Mouse (Mus musculus) MEL (cell line): ENCODE results near the gene Slc25a11. TPM values are rescaled to one million over a fixed set of nuclear protein-coding genes. Genes with fewer than 3 reads are reported as not detected.
A peak's percentile ranks its signal among the peaks of the same experiment; 100 is the strongest.

ENCODE experiments used
- DNase-seq: peaks from one replicate; pipeline ENCODE4 v3.0.0; 2011; ENCODE audit warnings: low read depth, low spot score
- H3K27ac ChIP-seq: 2 replicates; pipeline ENCODE4 v1.5.1; 2012; ENCODE audit warnings: low read depth, mild to moderate bottlenecking, control low read depth, low read length, moderate library complexity; ENCODE audit not compliant: control insufficient read depth
- H3K27me3 ChIP-seq, 2 experiments: fragments of 150-350 bp in 1 of 2; sonication (generic) in 1 of 2; 2 replicates each; pipeline ENCODE4 v1.6.1; 2012; ENCODE audit warnings: low read length in 2 of 2, mild to moderate bottlenecking in 2 of 2, improper control_type of control experiment in 1 of 2, moderate library complexity in 1 of 2; ENCODE audit not compliant: insufficient read depth in 2 of 2, control insufficient read depth in 1 of 2
- H3K36me3 ChIP-seq, 2 experiments: 2 replicates each; pipeline ENCODE4 v1.6.1; 2012 to 2014; ENCODE audit warnings: low read length in 2 of 2, improper control_type of control experiment in 1 of 2, inconsistent platforms in 1 of 2, mild to moderate bottlenecking in 1 of 2; ENCODE audit not compliant: insufficient read depth in 2 of 2, control insufficient read depth in 1 of 2
- H3K4me1 ChIP-seq, 2 experiments: fragments of 150-350 bp in 1 of 2; sonication (generic) in 1 of 2; 2 replicates each; pipeline ENCODE4 v1.6.1; 2012; ENCODE audit warnings: low read length in 2 of 2, improper control_type of control experiment in 1 of 2, mild to moderate bottlenecking in 1 of 2; ENCODE audit not compliant: insufficient read depth in 2 of 2, control insufficient read depth in 1 of 2
- H3K4me3 ChIP-seq, 2 experiments: fragments of 150-350 bp in 1 of 2; sonication (generic) in 1 of 2; 2 replicates each; pipeline ENCODE4 v1.5.1; 2012; ENCODE audit warnings: low read depth in 2 of 2, low read length in 2 of 2, mild to moderate bottlenecking in 2 of 2, moderate library complexity in 2 of 2, control low read depth in 1 of 2, improper control_type of control experiment in 1 of 2; ENCODE audit not compliant: control insufficient read depth in 1 of 2, insufficient read depth in 1 of 2
- H3K79me2 ChIP-seq: 2 replicates; pipeline ENCODE4 v1.6.1; 2012; ENCODE audit warnings: mild to moderate bottlenecking, low read length, moderate library complexity; ENCODE audit not compliant: control insufficient read depth, poor library complexity, insufficient read depth
- H3K9ac ChIP-seq: 2 replicates; pipeline ENCODE4 v1.6.1; 2012; ENCODE audit warnings: low read depth, mild to moderate bottlenecking, control low read depth, low read length, moderate library complexity; ENCODE audit not compliant: control insufficient read depth, poor library complexity, severe bottlenecking
- H3K9me3 ChIP-seq: fragments of 150-350 bp; sonication (generic); replicated peaks from 2 replicates; pipeline ENCODE4 v1.6.1; 2012; ENCODE audit warnings: mild to moderate bottlenecking, low read length, improper control_type of control experiment, moderate library complexity; ENCODE audit not compliant: insufficient read depth
- BHLHE40 ChIP-seq: IDR thresholded peaks from 2 replicates; pipeline ENCODE4 v1.6.1; 2012; ENCODE audit warnings: low read depth, mild to moderate bottlenecking, inconsistent platforms, low read length, improper control_type of control experiment, borderline replicate concordance
- CHD1 ChIP-seq: IDR thresholded peaks from 2 replicates; pipeline ENCODE4 v1.6.1; 2012; ENCODE audit warnings: low read depth, mild to moderate bottlenecking, inconsistent platforms, low read length, improper control_type of control experiment
- CTCF ChIP-seq, 3 experiments: IDR thresholded peaks in 2 of 3; conservative IDR thresholded peaks in 1 of 3; 2 replicates each; pipeline ENCODE4 v1.5.1; 2011 to 2012; ENCODE audit warnings: low read length in 3 of 3, low read depth in 2 of 3, mild to moderate bottlenecking in 2 of 3, improper control_type of control experiment in 1 of 3, inconsistent platforms in 1 of 3, mixed read lengths in 1 of 3, moderate library complexity in 1 of 3; ENCODE audit not compliant: control insufficient read depth in 1 of 3, insufficient read depth in 1 of 3, poor library complexity in 1 of 3, severe bottlenecking in 1 of 3
- E2F4 ChIP-seq: IDR thresholded peaks from 2 replicates; pipeline ENCODE4 v1.6.1; 2011; ENCODE audit warnings: low read depth, low read length, improper control_type of control experiment, borderline replicate concordance
- ELF1 ChIP-seq: IDR thresholded peaks from 2 replicates; pipeline ENCODE4 v1.6.1; 2014; ENCODE audit warnings: low read depth, mild to moderate bottlenecking, inconsistent platforms, low read length, improper control_type of control experiment, moderate library complexity
- EP300 ChIP-seq, 2 experiments: IDR thresholded peaks; 2 replicates each; pipeline ENCODE4 v1.6.1; 2011; ENCODE audit warnings: improper control_type of control experiment in 2 of 2, low read length in 2 of 2, low read depth in 1 of 2, mild to moderate bottlenecking in 1 of 2
- ETS1 ChIP-seq: IDR thresholded peaks from 2 replicates; pipeline ENCODE4 v1.6.1; 2012; ENCODE audit warnings: low read depth, mild to moderate bottlenecking, inconsistent platforms, low read length, improper control_type of control experiment, moderate library complexity
- HCFC1 ChIP-seq: IDR thresholded peaks from 2 replicates; pipeline ENCODE4 v1.6.1; 2012; ENCODE audit warnings: low read depth, mild to moderate bottlenecking, inconsistent platforms, low read length, improper control_type of control experiment, moderate library complexity
- JUND ChIP-seq: IDR thresholded peaks from 2 replicates; pipeline ENCODE4 v1.6.1; 2011; ENCODE audit warnings: low read depth, mild to moderate bottlenecking, improper control_type of control experiment, low read length
- KAT2A ChIP-seq: conservative IDR thresholded peaks from 2 replicates; pipeline ENCODE4 v1.6.1; 2012; ENCODE audit warnings: low read depth, low read length, improper control_type of control experiment, inconsistent platforms
- MXI1 ChIP-seq: IDR thresholded peaks from 2 replicates; pipeline ENCODE4 v1.6.1; 2011; ENCODE audit warnings: mild to moderate bottlenecking, low read depth, low read length, improper control_type of control experiment
- MYB ChIP-seq: IDR thresholded peaks from 2 replicates; pipeline ENCODE4 v1.6.1; 2011; ENCODE audit warnings: mild to moderate bottlenecking, low read depth, low read length, improper control_type of control experiment
- POLR2A ChIP-seq, 2 experiments: IDR thresholded peaks; 2 replicates each; pipeline ENCODE4 v1.6.1; 2011 to 2012; ENCODE audit warnings: low read length in 2 of 2, mild to moderate bottlenecking in 2 of 2, control low read depth in 1 of 2, improper control_type of control experiment in 1 of 2, low read depth in 1 of 2, moderate library complexity in 1 of 2; ENCODE audit not compliant: control insufficient read depth in 1 of 2, insufficient read depth in 1 of 2, poor library complexity in 1 of 2
- RAD21 ChIP-seq: IDR thresholded peaks from 2 replicates; pipeline ENCODE4 v1.6.1; 2011; ENCODE audit warnings: mild to moderate bottlenecking, low read depth, low read length, improper control_type of control experiment
- SIN3A ChIP-seq: IDR thresholded peaks from 2 replicates; pipeline ENCODE4 v1.6.1; 2012; ENCODE audit warnings: low read length, improper control_type of control experiment, inconsistent platforms
- ZKSCAN1 ChIP-seq: IDR thresholded peaks from 2 replicates; pipeline ENCODE4 v1.6.1; 2012; ENCODE audit warnings: low read depth, mild to moderate bottlenecking, inconsistent platforms, low read length, improper control_type of control experiment, moderate library complexity
- polyA plus RNA-seq, 2 experiments: library from polyadenylated mRNA; stranded (reverse) in 1 of 2; unstranded in 1 of 2; fragments of >175 nt in 1 of 2; fragments of >200 nt in 1 of 2; gene quantifications; 2 replicates each; pipeline versions ENCODE4 v1.2.1 to v1.2.4; 2012; ENCODE audit warnings: low replicate concordance in 2 of 2, low read depth in 1 of 2; ENCODE audit not compliant: insufficient read length in 2 of 2, insufficient read depth in 1 of 2, missing spikeins in 1 of 2
- total RNA-seq: library from RNA; depleted of rRNA; stranded (reverse); fragments of 300-350 nt; gene quantifications from 2 replicates; pipeline ENCODE4 v1.2.3, GENCODE M21; 2012

Gene Slc25a11
- total and polyA plus RNA-seq, 3 experiments, result 96.3 to 145 (median 114) TPM

DNA sequence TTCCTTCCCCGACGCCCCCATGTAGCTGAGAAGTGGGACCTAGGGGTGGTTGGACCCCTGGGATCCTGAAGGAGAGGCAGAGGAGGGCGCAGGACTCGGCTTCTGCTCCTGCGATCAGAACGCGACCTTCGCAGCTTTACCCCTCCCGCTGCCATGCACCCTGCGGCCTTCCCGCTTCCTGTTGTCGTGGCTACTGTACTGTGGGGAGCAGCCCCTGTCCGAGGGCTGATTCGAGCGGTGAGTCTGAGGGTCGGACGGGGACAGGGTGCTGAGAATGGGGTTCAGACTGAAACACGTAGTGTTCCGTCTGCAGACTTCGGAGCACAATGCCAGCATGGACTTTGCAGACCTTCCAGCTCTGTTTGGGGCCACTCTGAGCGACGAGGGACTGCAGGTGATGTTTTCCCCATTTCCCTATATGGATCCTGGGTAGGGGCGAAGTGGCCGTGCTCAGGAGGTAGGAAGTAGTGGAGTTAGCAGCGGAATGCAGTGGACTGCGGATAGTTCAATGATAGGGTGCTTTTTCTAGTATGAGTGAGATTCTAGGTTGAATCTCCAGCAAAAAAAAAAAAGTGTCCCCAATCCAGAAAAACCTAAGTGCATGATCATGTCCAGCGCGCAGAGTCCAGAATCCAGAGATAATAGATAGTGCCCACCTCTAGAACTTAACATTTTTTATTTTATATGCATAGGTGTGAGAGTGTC, 589 bp upstream of the Slc25a11 start (continued):
- TF ChIP-seq RAD21 (no peak), CHD1 (peak; percentile 97), MYB (no peak)

DNA sequence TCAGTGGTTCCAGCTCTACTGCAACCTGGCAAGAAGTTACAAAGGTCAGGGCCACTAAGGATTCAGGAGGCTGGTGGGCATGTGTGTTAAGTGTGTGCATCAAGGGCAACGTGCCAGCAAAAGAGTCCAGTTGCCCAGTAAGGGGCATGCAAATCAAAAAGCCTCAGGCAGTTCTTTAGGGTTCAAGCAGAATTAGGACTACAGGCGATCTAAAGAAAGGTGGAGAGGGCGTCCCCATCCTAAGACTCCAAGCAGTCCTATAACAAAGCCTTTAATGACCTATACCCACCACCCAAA, 1.1 kb downstream of the Slc25a11 start:
- Histone ChIP-seq H3K36me3 (peaks cover 11 to 38% of the 10 kb centered on the region in 2 experiments), H3K27ac (peak overlapping the region; percentile 69), H3K27me3 (no peaks in the 10 kb centered on the region), H3K4me3 (peak overlapping the region; percentile 56 to 70), H3K4me1 (peaks cover 12 to 41% of the 10 kb centered on the region in 2 experiments), H3K9ac (peak overlapping the region; percentile 80), H3K9me3 (no peaks in the 10 kb centered on the region), H3K79me2 (peaks cover 51% of the 10 kb centered on the region)
- TF ChIP-seq MXI1 (no peak), EP300 (IDR thresholded peaks at IDR 0.05; ENCODE audit: low read depth in 1 of 2, low read length in 2 of 2) (no peak), KAT2A (no peak), POLR2A (IDR thresholded peaks at IDR 0.05; ENCODE audit: control insufficient read depth in 1 of 2, insufficient read depth in 1 of 2, low read depth in 1 of 2, low read length in 2 of 2, poor library complexity in 1 of 2) (no peak), E2F4 (no peak), MYB (no peak), CTCF (IDR thresholded peaks at IDR 0.05 in 2 of 3, conservative IDR thresholded peaks at IDR 0.05 in 1 of 3; ENCODE audit: control insufficient read depth in 1 of 3, insufficient read depth in 1 of 3, low read depth in 2 of 3, low read length in 3 of 3, poor library complexity in 1 of 3, severe bottlenecking in 1 of 3) (no peak), ZKSCAN1 (no peak), HCFC1 (no peak), ETS1 (no peak), ELF1 (no peak), SIN3A (no peak), JUND (no peak)
- no peak for DNase-seq

DNA sequence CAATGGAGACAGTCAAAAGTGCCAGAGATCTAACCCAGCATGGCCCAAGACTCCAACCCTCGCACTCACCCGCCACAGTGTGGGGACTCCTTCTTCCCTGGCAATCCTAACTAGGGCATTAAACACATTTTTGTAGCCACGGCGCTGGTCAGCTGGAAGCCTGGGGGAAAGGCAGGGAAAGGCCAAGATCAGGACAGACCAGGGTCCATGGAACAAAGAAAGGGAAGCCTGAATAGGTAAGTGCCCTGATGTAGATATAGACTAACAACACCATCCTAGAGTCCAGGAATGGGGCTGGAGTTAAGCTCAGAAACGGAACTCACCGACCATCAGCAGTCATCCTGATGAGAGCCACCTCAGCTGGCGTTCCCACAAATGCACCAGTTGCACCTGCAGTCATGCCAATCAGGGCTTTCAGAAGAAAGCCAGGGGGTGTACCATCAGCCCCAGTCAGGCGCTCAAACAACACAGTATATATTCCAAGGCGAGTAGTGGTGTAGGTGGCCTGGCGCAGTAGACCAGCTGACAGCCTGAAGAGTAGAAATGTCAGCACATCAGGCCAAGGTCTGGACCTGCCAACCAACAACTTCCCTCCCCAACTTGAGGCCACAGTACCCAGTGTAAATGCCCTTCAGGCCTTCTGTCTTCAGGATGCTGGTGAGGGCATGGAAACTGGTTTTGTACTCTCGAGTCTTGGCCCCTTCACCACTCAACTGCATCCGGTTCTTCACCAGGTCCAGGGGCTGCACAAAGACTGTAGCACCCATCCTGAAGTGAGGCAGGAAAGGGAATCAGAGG, 1.6 kb downstream of the Slc25a11 start:
- Histone ChIP-seq H3K27me3 (no peaks in the 10 kb centered on the region), H3K79me2 (peaks cover 47% of the 10 kb centered on the region), H3K36me3 (peaks cover 9 to 36% of the 10 kb centered on the region in 2 experiments), H3K9ac (peak overlapping the region; percentile 80), H3K27ac (no peak overlapping the region), H3K4me1 (peaks cover 10 to 40% of the 10 kb centered on the region in 2 experiments), H3K9me3 (no peaks in the 10 kb centered on the region), H3K4me3 (peak overlapping the region; percentile 56 to 70)
- DNase-seq, result no peak
- TF ChIP-seq BHLHE40, result no peak
